Mouse (Mus musculus): ENCODE measurements around the gene Chn1. TPM values are rescaled to one million over a fixed set of nuclear protein-coding genes. Genes with fewer than 3 reads are reported as not detected.

Chn1 gene
- polyA plus RNA-seq, 1 experiment = 25.8 TPM

GRCm38 (mm10) chr2:73607609-73608008 lies 167.5 kb downstream of the Chn1 start:
- H3K27me3 ChIP-seq (ENCODE audit: control insufficient read depth, insufficient read depth, low read length, poor library complexity, severe bottlenecking) = no peaks in the 10 kb centered on the region
- TF ChIP-seq CTCF (IDR thresholded peaks at IDR 0.05; ENCODE audit: low read depth, low read length) (no peak), EP300 (IDR thresholded peaks at IDR 0.05; ENCODE audit: insufficient read depth, low read depth, low read length) (no peak), POLR2A (IDR thresholded peaks at IDR 0.05; ENCODE audit: insufficient read depth, low read length) (no peak)
- no peak overlapping the region for H3K9ac ChIP-seq (ENCODE audit: low read depth, poor library complexity, severe bottlenecking)
- no peaks in the 10 kb centered on the region for H3K36me3 ChIP-seq (ENCODE audit: control insufficient read depth, insufficient read depth, low read length, poor library complexity, severe bottlenecking)
- H3K9me3 ChIP-seq (replicated peaks; ENCODE audit: control insufficient read depth, insufficient read depth, low read length, poor library complexity, severe bottlenecking) = no peaks in the 10 kb centered on the region
- H3K4me3 ChIP-seq (ENCODE audit: low read depth, low read length) = no peak overlapping the region
- no peak overlapping the region for H3K27ac ChIP-seq (ENCODE audit: insufficient read depth, low read length)
- peaks cover 3% of the 10 kb centered on the region for H3K4me1 ChIP-seq (ENCODE audit: control insufficient read depth, insufficient read depth, low read length)

GRCm38 (mm10) chr2:73607146-73607545 lies 168.0 kb downstream of the Chn1 start:
- Histone ChIP-seq H3K36me3 (ENCODE audit: control insufficient read depth, insufficient read depth, low read length, poor library complexity, severe bottlenecking) (no peaks in the 10 kb centered on the region), H3K9ac (ENCODE audit: low read depth, poor library complexity, severe bottlenecking) (no peak overlapping the region), H3K27ac (ENCODE audit: insufficient read depth, low read length) (no peak overlapping the region), H3K9me3 (replicated peaks; ENCODE audit: control insufficient read depth, insufficient read depth, low read length, poor library complexity, severe bottlenecking) (no peaks in the 10 kb centered on the region), H3K27me3 (ENCODE audit: control insufficient read depth, insufficient read depth, low read length, poor library complexity, severe bottlenecking) (no peaks in the 10 kb centered on the region), H3K4me1 (ENCODE audit: control insufficient read depth, insufficient read depth, low read length) (peaks cover 3% of the 10 kb centered on the region), H3K4me3 (ENCODE audit: low read depth, low read length) (no peak overlapping the region)
- TF ChIP-seq POLR2A (IDR thresholded peaks at IDR 0.05; ENCODE audit: insufficient read depth, low read length) = no peak
- TF ChIP-seq EP300 (IDR thresholded peaks at IDR 0.05; ENCODE audit: insufficient read depth, low read depth, low read length) = no peak
- TF ChIP-seq CTCF (IDR thresholded peaks at IDR 0.05; ENCODE audit: low read depth, low read length) = no peak

GRCm38 (mm10) chr2:73606616-73607015 lies 168.5 kb downstream of the Chn1 start:
- no peaks in the 10 kb centered on the region for H3K9me3 ChIP-seq (replicated peaks; ENCODE audit: control insufficient read depth, insufficient read depth, low read length, poor library complexity, severe bottlenecking)
- no peak overlapping the region for H3K9ac ChIP-seq (ENCODE audit: low read depth, poor library complexity, severe bottlenecking)
- H3K4me1 ChIP-seq (ENCODE audit: control insufficient read depth, insufficient read depth, low read length) = peaks cover 3% of the 10 kb centered on the region
- no peak overlapping the region for H3K4me3 ChIP-seq (ENCODE audit: low read depth, low read length)
- H3K36me3 ChIP-seq (ENCODE audit: control insufficient read depth, insufficient read depth, low read length, poor library complexity, severe bottlenecking) = no peaks in the 10 kb centered on the region
- H3K27me3 ChIP-seq (ENCODE audit: control insufficient read depth, insufficient read depth, low read length, poor library complexity, severe bottlenecking) = no peaks in the 10 kb centered on the region
- H3K27ac ChIP-seq (ENCODE audit: insufficient read depth, low read length) = no peak overlapping the region
- TF ChIP-seq POLR2A (IDR thresholded peaks at IDR 0.05; ENCODE audit: insufficient read depth, low read length) (no peak), CTCF (IDR thresholded peaks at IDR 0.05; ENCODE audit: low read depth, low read length) (no peak), EP300 (IDR thresholded peaks at IDR 0.05; ENCODE audit: insufficient read depth, low read depth, low read length) (no peak)

GRCm38 (mm10) chr2:73605077-73605476 lies 170.1 kb downstream of the Chn1 start:
- Histone ChIP-seq H3K4me1 (ENCODE audit: control insufficient read depth, insufficient read depth, low read length) (peaks cover 3% of the 10 kb centered on the region), H3K27me3 (ENCODE audit: control insufficient read depth, insufficient read depth, low read length, poor library complexity, severe bottlenecking) (no peaks in the 10 kb centered on the region), H3K4me3 (ENCODE audit: low read depth, low read length) (no peak overlapping the region), H3K36me3 (ENCODE audit: control insufficient read depth, insufficient read depth, low read length, poor library complexity, severe bottlenecking) (no peaks in the 10 kb centered on the region), H3K9ac (ENCODE audit: low read depth, poor library complexity, severe bottlenecking) (no peak overlapping the region), H3K9me3 (replicated peaks; ENCODE audit: control insufficient read depth, insufficient read depth, low read length, poor library complexity, severe bottlenecking) (no peaks in the 10 kb centered on the region), H3K27ac (ENCODE audit: insufficient read depth, low read length) (no peak overlapping the region)
- TF ChIP-seq CTCF (IDR thresholded peaks at IDR 0.05; ENCODE audit: low read depth, low read length) = no peak
- TF ChIP-seq POLR2A (IDR thresholded peaks at IDR 0.05; ENCODE audit: insufficient read depth, low read length) = no peak
- no peak for TF ChIP-seq EP300 (IDR thresholded peaks at IDR 0.05; ENCODE audit: insufficient read depth, low read depth, low read length)

- no peaks in the 10 kb centered on the region for H3K36me3 ChIP-seq (ENCODE audit: control insufficient read depth, insufficient read depth, low read length, poor library complexity, severe bottlenecking)
- no peaks in the 10 kb centered on the region for H3K27me3 ChIP-seq (ENCODE audit: control insufficient read depth, insufficient read depth, low read length, poor library complexity, severe bottlenecking)
- no peak for TF ChIP-seq EP300 (IDR thresholded peaks at IDR 0.05; ENCODE audit: insufficient read depth, low read depth, low read length)
- TF ChIP-seq CTCF (IDR thresholded peaks at IDR 0.05; ENCODE audit: low read depth, low read length) = no peak
- no peak for TF ChIP-seq POLR2A (IDR thresholded peaks at IDR 0.05; ENCODE audit: insufficient read depth, low read length)
- no peaks in the 10 kb centered on the region for H3K9me3 ChIP-seq (replicated peaks; ENCODE audit: control insufficient read depth, insufficient read depth, low read length, poor library complexity, severe bottlenecking)
- no peak overlapping the region for H3K27ac ChIP-seq (ENCODE audit: insufficient read depth, low read length)
- H3K4me3 ChIP-seq (ENCODE audit: low read depth, low read length) = no peak overlapping the region
- H3K4me1 ChIP-seq (ENCODE audit: control insufficient read depth, insufficient read depth, low read length) = peaks cover 3% of the 10 kb centered on the region
- no peak overlapping the region for H3K9ac ChIP-seq (ENCODE audit: low read depth, poor library complexity, severe bottlenecking)
Observed at GRCm38 (mm10) chr2:73604579-73604978, 170.6 kb downstream of the Chn1 start.

- peaks cover 3% of the 10 kb centered on the region for H3K4me1 ChIP-seq (ENCODE audit: control insufficient read depth, insufficient read depth, low read length)
- no peak overlapping the region for H3K27ac ChIP-seq (ENCODE audit: insufficient read depth, low read length)
- H3K27me3 ChIP-seq (ENCODE audit: control insufficient read depth, insufficient read depth, low read length, poor library complexity, severe bottlenecking) = no peaks in the 10 kb centered on the region
- no peaks in the 10 kb centered on the region for H3K36me3 ChIP-seq (ENCODE audit: control insufficient read depth, insufficient read depth, low read length, poor library complexity, severe bottlenecking)
- H3K9me3 ChIP-seq (replicated peaks; ENCODE audit: control insufficient read depth, insufficient read depth, low read length, poor library complexity, severe bottlenecking) = no peaks in the 10 kb centered on the region
- no peak overlapping the region for H3K9ac ChIP-seq (ENCODE audit: low read depth, poor library complexity, severe bottlenecking)
- H3K4me3 ChIP-seq (ENCODE audit: low read depth, low read length) = no peak overlapping the region
- TF ChIP-seq POLR2A (IDR thresholded peaks at IDR 0.05; ENCODE audit: insufficient read depth, low read length) (no peak), EP300 (IDR thresholded peaks at IDR 0.05; ENCODE audit: insufficient read depth, low read depth, low read length) (no peak), CTCF (IDR thresholded peaks at IDR 0.05; ENCODE audit: low read depth, low read length) (no peak)
Observed at GRCm38 (mm10) chr2:73600650-73601049, 174.5 kb downstream of the Chn1 start.
